Mouse (Mus musculus) CH12.LX (cell line): ENCODE results near the gene Golga4. TPM values are rescaled to one million over a fixed set of nuclear protein-coding genes. Genes with fewer than 3 reads are reported as not detected.

Experiments
- DNase-seq: peaks from one replicate; pipeline ENCODE4 v3.0.0-alpha.2; 2013; ENCODE audit errors: extremely low read depth
- H3K27ac ChIP-seq: 2 replicates; pipeline ENCODE4 v1.5.1; 2012; ENCODE audit warnings: low read depth, mild to moderate bottlenecking, control low read depth, moderate library complexity; ENCODE audit not compliant: insufficient read depth
- H3K27me3 ChIP-seq: replicated peaks from 2 replicates; pipeline ENCODE3; 2012; ENCODE audit warnings: inconsistent platforms
- H3K36me3 ChIP-seq, 2 experiments: replicated peaks in 1 of 2; 2 replicates each; pipeline versions ENCODE3 to v1.6.1; 2012; ENCODE audit warnings: inconsistent platforms in 1 of 2, low read length in 1 of 2, mild to moderate bottlenecking in 1 of 2, mixed read lengths in 1 of 2, moderate library complexity in 1 of 2; ENCODE audit not compliant: control insufficient read depth in 1 of 2, insufficient read depth in 1 of 2
- H3K4me1 ChIP-seq, 2 experiments: 2 replicates each; pipeline ENCODE4 v1.6.1; 2012; ENCODE audit warnings: inconsistent platforms in 1 of 2, moderate library complexity in 1 of 2; ENCODE audit not compliant: insufficient read depth in 2 of 2, control insufficient read depth in 1 of 2
- H3K4me2 ChIP-seq: 2 replicates; pipeline ENCODE4 v1.6.1; 2012; ENCODE audit warnings: low read depth, mild to moderate bottlenecking, control low read depth; ENCODE audit not compliant: poor library complexity, insufficient read depth, severe bottlenecking
- H3K4me3 ChIP-seq, 3 experiments: fragments of 150-350 bp in 1 of 3; sonication (generic) in 1 of 3; replicated peaks in 1 of 3; 2 replicates each; pipeline versions ENCODE3 to v1.5.1; 2011 to 2012; ENCODE audit warnings: low read depth in 2 of 3, low read length in 2 of 3, mild to moderate bottlenecking in 2 of 3, moderate library complexity in 2 of 3, control low read depth in 1 of 3, improper control_type of control experiment in 1 of 3, inconsistent platforms in 1 of 3, mixed read lengths in 1 of 3; ENCODE audit not compliant: poor library complexity in 1 of 3
- H3K79me2 ChIP-seq: replicated peaks from 2 replicates; pipeline ENCODE4 v1.6.1; 2012; ENCODE audit warnings: mild to moderate bottlenecking, moderate library complexity; ENCODE audit not compliant: control insufficient read depth, poor library complexity, insufficient read depth, severe bottlenecking; ENCODE audit errors: extremely low read depth
- H3K9ac ChIP-seq: 2 replicates; pipeline ENCODE4 v1.6.1; 2012; ENCODE audit warnings: low read depth, mild to moderate bottlenecking, control low read depth, moderate library complexity; ENCODE audit not compliant: insufficient read depth
- H3K9me3 ChIP-seq: replicated peaks from 2 replicates; pipeline ENCODE3; 2012; ENCODE audit warnings: low read length, inconsistent platforms, mixed read lengths
- BHLHE40 ChIP-seq: IDR thresholded peaks from 2 replicates; pipeline ENCODE4 v1.6.1; 2011; ENCODE audit warnings: mild to moderate bottlenecking, low read depth, low read length, improper control_type of control experiment
- CHD1 ChIP-seq: IDR thresholded peaks from 2 replicates; pipeline ENCODE4 v1.6.1; 2012; ENCODE audit warnings: low read depth, low read length, improper control_type of control experiment, inconsistent platforms
- CHD2 ChIP-seq: IDR thresholded peaks from 2 replicates; pipeline ENCODE4 v1.6.1; 2011; ENCODE audit warnings: low read length, improper control_type of control experiment
- CTCF ChIP-seq, 2 experiments: IDR thresholded peaks in 1 of 2; conservative IDR thresholded peaks in 1 of 2; 2 replicates each; pipeline ENCODE4 v1.5.1; 2011 to 2012; ENCODE audit warnings: low read depth in 2 of 2, low read length in 2 of 2, improper control_type of control experiment in 1 of 2, inconsistent platforms in 1 of 2, mild to moderate bottlenecking in 1 of 2, moderate library complexity in 1 of 2
- ELF1 ChIP-seq: IDR thresholded peaks from 2 replicates; pipeline ENCODE4 v1.6.1; 2014; ENCODE audit warnings: low read depth, mild to moderate bottlenecking, inconsistent platforms, low read length, improper control_type of control experiment
- ETS1 ChIP-seq: conservative IDR thresholded peaks from 2 replicates; pipeline ENCODE4 v1.6.1; 2012; ENCODE audit warnings: low read depth, mild to moderate bottlenecking, inconsistent platforms, low read length, improper control_type of control experiment, moderate library complexity
- HCFC1 ChIP-seq: IDR thresholded peaks from 2 replicates; pipeline ENCODE4 v1.6.1; 2012; ENCODE audit warnings: low read depth, mild to moderate bottlenecking, inconsistent platforms, low read length, improper control_type of control experiment
- IRF4 ChIP-seq: IDR thresholded peaks from 2 replicates; pipeline ENCODE4 v1.6.1; 2014; ENCODE audit warnings: low read depth, mild to moderate bottlenecking, inconsistent platforms, low read length, improper control_type of control experiment
- JUN ChIP-seq: IDR thresholded peaks from 2 replicates; pipeline ENCODE4 v1.6.1; 2011; ENCODE audit warnings: low read depth, mild to moderate bottlenecking, low read length, improper control_type of control experiment, moderate library complexity; ENCODE audit not compliant: insufficient read depth
- JUND ChIP-seq: conservative IDR thresholded peaks from 2 replicates; pipeline ENCODE4 v1.6.1; 2011; ENCODE audit warnings: low read depth, low read length, improper control_type of control experiment
- KAT2A ChIP-seq: IDR thresholded peaks from 2 replicates; pipeline ENCODE4 v1.6.1; 2012; ENCODE audit warnings: low read length, improper control_type of control experiment, inconsistent platforms; ENCODE audit not compliant: insufficient replicate concordance
- MAFK ChIP-seq: IDR thresholded peaks from 2 replicates; pipeline ENCODE4 v1.6.1; 2011; ENCODE audit warnings: low read length, improper control_type of control experiment; ENCODE audit not compliant: insufficient replicate concordance
- MAZ ChIP-seq: IDR thresholded peaks from 2 replicates; pipeline ENCODE4 v1.6.1; 2012; ENCODE audit warnings: low read depth, mild to moderate bottlenecking, inconsistent platforms, low read length, improper control_type of control experiment, moderate library complexity
- MXI1 ChIP-seq: IDR thresholded peaks from 2 replicates; pipeline ENCODE4 v1.6.1; 2011; ENCODE audit warnings: mild to moderate bottlenecking, low read depth, low read length, improper control_type of control experiment
- MYC ChIP-seq: IDR thresholded peaks from 2 replicates; pipeline ENCODE4 v1.6.1; 2011; ENCODE audit warnings: low read depth, mild to moderate bottlenecking, improper control_type of control experiment, low read length
- NELFE ChIP-seq: IDR thresholded peaks from 2 replicates; pipeline ENCODE4 v1.6.1; 2011; ENCODE audit warnings: low read depth, low read length, improper control_type of control experiment
- PAX5 ChIP-seq: IDR thresholded peaks from 2 replicates; pipeline ENCODE4 v1.6.1; 2012; ENCODE audit warnings: low read length, inconsistent platforms, mixed read lengths
- RCOR1 ChIP-seq: conservative IDR thresholded peaks from 2 replicates; pipeline ENCODE4 v1.6.1; 2012; ENCODE audit warnings: low read depth, mild to moderate bottlenecking, inconsistent platforms, low read length, improper control_type of control experiment
- SIN3A ChIP-seq: IDR thresholded peaks from 2 replicates; pipeline ENCODE4 v1.6.1; 2012; ENCODE audit warnings: low read length, improper control_type of control experiment, inconsistent platforms
- SMC3 ChIP-seq: IDR thresholded peaks from 2 replicates; pipeline ENCODE4 v1.6.1; 2011; ENCODE audit warnings: low read depth, low read length, improper control_type of control experiment
- UBTF ChIP-seq: IDR thresholded peaks from 2 replicates; pipeline ENCODE4 v1.6.1; 2012; ENCODE audit warnings: low read depth, mild to moderate bottlenecking, inconsistent platforms, low read length, improper control_type of control experiment, moderate library complexity
- USF1 ChIP-seq: IDR thresholded peaks from 2 replicates; pipeline ENCODE4 v1.6.1; 2014; ENCODE audit warnings: low read depth, mild to moderate bottlenecking, inconsistent platforms, low read length, improper control_type of control experiment
- ZC3H11A ChIP-seq: IDR thresholded peaks from 2 replicates; pipeline ENCODE4 v1.6.1; 2012; ENCODE audit warnings: low read depth, mild to moderate bottlenecking, inconsistent platforms, low read length, improper control_type of control experiment
- ZMIZ1 ChIP-seq: IDR thresholded peaks from 2 replicates; pipeline ENCODE4 v1.6.1; 2012; ENCODE audit warnings: low read depth, mild to moderate bottlenecking, inconsistent platforms, low read length, improper control_type of control experiment
- dilution Hi-C: fragments of 300-500 bp; cut with MboI; formaldehyde crosslinking; loops from 2 replicates; pipeline ENCODE4 v1.14.3; 2020; ENCODE audit warnings: low sequenced_read_pairs; ENCODE audit not compliant: extremely low pct_unique_long_range_greater_than_20kb, extremely low pct_ligation_motif_present
- in situ Hi-C: fragments of 300-500 bp; cut with MboI; formaldehyde crosslinking; loops from 3 replicates; pipeline ENCODE4 v1.14.3; 2019; ENCODE audit warnings: low sequenced_read_pairs, low pct_ligation_motif_present, low pct_unique_long_range_greater_than_20kb, mixed read lengths
- polyA plus RNA-seq: library from polyadenylated mRNA; unstranded; fragments of >175 nt; gene quantifications from 2 replicates; pipeline ENCODE4 v1.2.1, GENCODE M21; 2012; ENCODE audit warnings: low read depth; ENCODE audit not compliant: insufficient read length
- total RNA-seq, 2 experiments: library from RNA; depleted of rRNA; stranded (reverse); fragments of 300-350 nt in 1 of 2; fragments of >200 nt in 1 of 2; gene quantifications; 2 replicates each; pipeline ENCODE4 v1.2.3; 2012 to 2014

Golga4 gene
- total and polyA plus RNA-seq, 3 experiments = 23.7 to 37.2 (median 33.1) TPM

DNA sequence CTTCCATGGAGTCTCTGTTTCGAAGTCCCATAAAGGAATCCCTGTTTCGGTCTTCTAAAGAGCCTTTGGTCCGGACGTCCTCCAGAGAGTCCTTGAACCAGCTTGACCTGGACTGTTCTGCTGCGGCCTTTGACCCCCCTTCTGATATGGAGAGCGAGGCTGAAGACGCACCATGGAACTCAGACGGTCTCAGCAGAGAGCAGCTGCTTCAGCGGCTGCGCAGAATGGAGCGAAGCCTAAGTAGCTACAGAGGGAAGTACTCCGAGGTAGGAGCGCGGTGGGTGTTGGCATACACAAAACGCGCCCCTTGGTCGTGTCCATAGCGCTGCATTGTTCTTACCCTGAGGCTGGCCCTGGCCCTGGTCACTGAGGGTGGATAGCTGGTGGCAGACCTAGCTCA, 21.0 kb downstream of the Golga4 start:
- Histone ChIP-seq H3K27me3 (no peaks in the 10 kb centered on the region), H3K4me2 (no peak overlapping the region), H3K9me3 (no peaks in the 10 kb centered on the region), H3K4me1 (no peaks in the 10 kb centered on the region), H3K36me3 (peaks cover 56 to 91% of the 10 kb centered on the region in 2 experiments), H3K27ac (no peak overlapping the region), H3K4me3 (no peak overlapping the region), H3K79me2 (no peaks in the 10 kb centered on the region), H3K9ac (no peak overlapping the region)
- dilution Hi-C loops (no loop called here), in situ Hi-C loops (no loop called here)
- TF ChIP-seq UBTF (no peak), CHD2 (no peak), USF1 (no peak), MXI1 (no peak), BHLHE40 (no peak), MAZ (no peak), IRF4 (no peak), ZC3H11A (no peak), MYC (no peak), MAFK (no peak), CHD1 (no peak), KAT2A (no peak), HCFC1 (no peak)
- DNase-seq = no peak

DNA sequence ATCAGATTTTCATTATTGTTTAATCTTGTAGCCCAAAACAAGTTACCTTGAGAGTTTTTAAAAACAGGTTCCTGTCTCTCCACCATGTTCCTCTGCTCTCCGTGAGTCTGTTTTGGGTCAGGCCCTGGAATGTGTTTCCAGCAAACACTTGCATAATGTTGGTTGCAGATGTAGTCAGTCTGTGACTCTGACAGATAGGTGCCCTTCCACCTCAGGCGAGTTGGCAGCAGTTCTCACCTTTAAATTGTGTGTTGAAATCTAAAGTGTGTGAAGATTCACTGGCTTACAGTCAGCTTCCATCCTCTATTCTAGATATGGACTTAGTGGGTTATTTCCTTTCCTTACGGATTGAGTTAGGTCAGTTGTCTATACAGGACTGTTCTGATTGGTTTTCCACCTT, 23.7 kb downstream of the Golga4 start:
- no peaks in the 10 kb centered on the region for H3K27me3 ChIP-seq
- H3K4me1 ChIP-seq = no peaks in the 10 kb centered on the region
- TF ChIP-seq SMC3 (no peak), ZMIZ1 (no peak), JUND (no peak), SIN3A (no peak), ETS1 (no peak), MXI1 (no peak), NELFE (no peak), JUN (no peak), CTCF (conservative IDR thresholded peaks at IDR 0.05 in 1 of 2, IDR thresholded peaks at IDR 0.05 in 1 of 2; ENCODE audit: low read depth in 2 of 2, low read length in 2 of 2) (no peak), RCOR1 (no peak), IRF4 (no peak), MAFK (no peak), ELF1 (no peak), PAX5 (no peak)
- in situ Hi-C loops (no loop called here), dilution Hi-C loops (no loop called here)
- H3K9me3 ChIP-seq = no peaks in the 10 kb centered on the region
- H3K4me3 ChIP-seq = no peak overlapping the region
- peaks cover 57 to 92% of the 10 kb centered on the region in 2 experiments for H3K36me3 ChIP-seq
- no peak for DNase-seq
- no peaks in the 10 kb centered on the region for H3K79me2 ChIP-seq
- no peak overlapping the region for H3K27ac ChIP-seq
- H3K9ac ChIP-seq = no peak overlapping the region
- H3K4me2 ChIP-seq = no peak overlapping the region
